Mouse (Mus musculus) ovary, adult 10 weeks (tissue): ENCODE results near the gene Coa6. TPM values are rescaled to one million over a fixed set of nuclear protein-coding genes. Genes with fewer than 3 reads are reported as not detected.

Experiments used
- polyA plus RNA-seq: library from polyadenylated mRNA; stranded (reverse); fragments of 350-450 nt; fragmentation: Illumina TruSeq; extraction: RNeasy Lipid Tissue Mini Kit (QIAGEN cat#74804); gene quantifications from one replicate; pipeline ENCODE4 v1.2.3, GENCODE M21; 2014

Gene Coa6
- polyA plus RNA-seq: 45.5 TPM

GRCm38 (mm10) chr8:126422174-126422919 is at the start of gene Coa6:
TSS of gene Coa6 (plus strand) at chr8:126422515.

GRCm38 (mm10) chr8:126474299-126475187 is 52.2 kb downstream of the Coa6 start, which contains the start of gene Tarbp1:
TSS of gene Tarbp1 (minus strand) at chr8:126475065.

Other genes starting within 250 kb of the Coa6 start
- not detected for gene Slc35f3, start 124.0 kb upstream of the Coa6 start, polyA plus RNA-seq
- 7.1 TPM for gene Tarbp1, start 52.5 kb downstream of the Coa6 start, polyA plus RNA-seq
- gene Irf2bp2, start 171.5 kb downstream of the Coa6 start, polyA plus RNA-seq: 34.7 TPM